Mouse (Mus musculus) small intestine, adult 2 months (tissue): ENCODE measurements at regions not wholly inside any gene's neighbourhood (a gene's known extent, or its start where the extent isn't known, plus 50 kb on each side); places are given as distances from the start of the nearest gene placed in this dataset.

ENCODE experiments used
- CTCF ChIP-seq: fragments of 200-500 bp; IDR thresholded peaks from 2 replicates; pipeline ENCODE4 v1.5.1; 2012; ENCODE audit warnings: low read depth, mild to moderate bottlenecking, control low read depth, inconsistent platforms, low read length, moderate library complexity, mixed read lengths; ENCODE audit not compliant: insufficient replicate concordance, insufficient read length; ENCODE audit errors: extremely low read depth
- POLR2A ChIP-seq: fragments of 200-500 bp; IDR thresholded peaks from 2 replicates; pipeline ENCODE4 v1.6.1; 2012; ENCODE audit warnings: low read depth, mild to moderate bottlenecking, control low read depth, inconsistent platforms, low read length, moderate library complexity

- no peak for TF ChIP-seq CTCF
- TF ChIP-seq POLR2A, result no peak
Measured at GRCm38 (mm10) chr3:78810431-78811152, 475.7 kb downstream of the Rapgef2 start.
